Mouse (Mus musculus): ENCODE measurements at regions not wholly inside any gene's neighbourhood (a gene's known extent, or its start where the extent isn't known, plus 50 kb on each side); places are given as distances from the start of the nearest gene placed in this dataset.

DNA sequence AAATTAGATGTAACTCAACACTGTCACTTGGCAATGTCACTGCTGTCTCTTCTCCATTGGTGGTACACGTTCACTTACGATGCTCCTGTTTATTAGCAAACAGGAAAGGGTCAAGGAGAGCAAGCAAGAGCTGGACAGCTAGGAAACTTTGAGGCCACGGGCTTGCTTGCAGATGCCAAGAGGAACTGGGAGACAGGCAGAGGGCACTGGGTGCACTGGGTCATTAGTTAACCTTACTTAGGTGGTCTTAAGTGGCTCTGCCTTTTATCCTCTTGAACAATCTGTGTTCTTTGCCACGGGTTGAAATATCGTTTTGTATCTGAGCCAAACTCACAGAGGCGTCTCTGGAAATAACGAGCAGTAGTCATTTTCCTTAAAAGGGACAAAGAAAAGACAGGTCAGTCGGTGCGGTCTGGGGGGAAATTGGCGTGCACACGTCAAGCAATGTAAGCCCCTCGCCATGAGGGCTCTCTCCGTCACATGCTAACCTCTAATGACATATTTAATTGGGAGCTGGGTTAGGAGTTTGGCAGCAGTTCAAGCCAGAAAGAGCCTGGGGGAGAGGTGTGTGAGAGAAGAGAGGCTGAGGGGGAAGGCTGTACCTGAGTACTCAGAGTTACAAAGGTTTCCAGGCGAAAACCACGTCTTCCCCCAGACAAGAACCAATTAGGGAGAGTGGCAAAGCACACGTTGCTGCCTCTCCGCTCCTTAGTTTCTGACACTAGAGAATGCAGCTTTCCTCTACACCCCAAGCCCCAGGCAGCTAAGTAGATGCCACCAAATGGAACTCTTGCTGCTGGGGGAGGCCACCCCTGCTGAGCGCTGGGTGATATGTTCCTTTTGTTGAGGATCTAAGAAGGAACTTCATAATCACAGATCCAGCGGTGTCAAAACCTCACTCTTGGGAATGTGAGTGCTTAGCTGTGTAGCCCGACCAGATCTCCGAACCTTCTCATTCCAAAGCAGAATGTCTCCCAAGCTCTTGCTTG, 140.0 kb upstream of the Tut7 start:
- H3K9me3 ChIP-seq (ENCODE audit: control insufficient read depth, low read length), result no peaks in the 10 kb centered on the region
- H3K4me1 ChIP-seq (replicated peaks; ENCODE audit: control insufficient read depth, insufficient read depth, low read length), result peaks cover 14% of the 10 kb centered on the region
- H3K27me3 ChIP-seq (ENCODE audit: control insufficient read depth, insufficient read depth, low read depth, low read length), result no peaks in the 10 kb centered on the region
- no peak overlapping the region for H3K4me3 ChIP-seq (ENCODE audit: low read length)
- 42% methylated on average over 21 of the region's 21 CpGs for WGBS
- H3K36me3 ChIP-seq (ENCODE audit: control insufficient read depth, insufficient read depth, low read length), result no peaks in the 10 kb centered on the region
- peak; percentile 28; the same call in 1 of the 2 replicates for ATAC-seq (ENCODE audit: low read depth)
- H3K27ac ChIP-seq (ENCODE audit: low read length), result no peak overlapping the region
- H3K4me2 ChIP-seq (ENCODE audit: low read depth, low read length), result no peak overlapping the region
- H3K9ac ChIP-seq (ENCODE audit: low read length), result no peak overlapping the region

DNA sequence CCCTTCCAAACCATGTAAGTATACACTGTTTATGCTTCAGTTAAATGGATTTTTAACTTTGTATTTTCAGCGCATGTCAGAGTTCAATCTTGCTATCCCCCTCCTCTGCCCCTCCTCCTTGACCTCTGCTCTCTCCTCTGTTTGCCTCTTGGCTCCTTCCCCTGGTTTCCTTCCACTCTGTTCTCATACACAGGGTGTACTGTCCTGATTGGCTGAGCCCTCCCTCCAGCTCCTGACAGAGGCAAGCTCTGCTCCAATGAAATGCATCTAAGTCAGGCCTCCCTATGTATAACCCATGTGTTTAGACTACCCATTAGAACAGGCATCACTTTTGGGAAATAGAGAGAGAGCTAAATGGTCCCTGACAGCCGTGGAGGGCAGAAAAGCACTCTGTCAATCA, 133.5 kb upstream of the Tut7 start:
- 23% methylated on average over 2 of the region's 2 CpGs for WGBS
- H3K4me3 ChIP-seq (ENCODE audit: low read length), result no peak overlapping the region
- no peaks in the 10 kb centered on the region for H3K9me3 ChIP-seq (ENCODE audit: control insufficient read depth, low read length)
- no peak overlapping the region for H3K27ac ChIP-seq (ENCODE audit: low read length)
- peak; percentile 47; the same call in 1 of the 2 replicates for ATAC-seq (ENCODE audit: low read depth)
- no peak overlapping the region for H3K4me2 ChIP-seq (ENCODE audit: low read depth, low read length)
- no peaks in the 10 kb centered on the region for H3K4me1 ChIP-seq (replicated peaks; ENCODE audit: control insufficient read depth, insufficient read depth, low read length)
- H3K27me3 ChIP-seq (ENCODE audit: control insufficient read depth, insufficient read depth, low read depth, low read length), result no peaks in the 10 kb centered on the region; the same call in 1 of the 2 replicates
- no peak overlapping the region for H3K9ac ChIP-seq (ENCODE audit: low read length)
- no peaks in the 10 kb centered on the region for H3K36me3 ChIP-seq (ENCODE audit: control insufficient read depth, insufficient read depth, low read length)

DNA sequence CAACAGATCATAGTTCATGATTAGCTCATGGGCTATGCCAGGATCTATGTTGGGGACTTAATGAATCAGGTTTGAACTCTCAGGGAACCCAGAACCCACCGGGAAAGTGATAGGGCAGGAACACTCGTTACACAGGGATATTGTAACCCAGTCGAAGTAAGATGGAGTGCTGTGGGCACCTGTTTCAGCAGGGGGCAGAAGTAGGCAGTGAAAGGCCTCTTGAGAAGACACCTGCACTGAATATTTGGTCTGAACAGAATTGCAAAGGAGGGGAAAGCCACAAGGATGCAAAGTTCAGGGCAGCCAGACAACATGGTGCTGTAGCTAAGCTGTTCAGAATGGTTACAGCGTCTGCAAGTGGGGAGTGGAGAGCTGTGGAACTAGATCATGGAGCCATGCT, 129.9 kb upstream of the Tut7 start:
- Histone ChIP-seq H3K27me3 (ENCODE audit: control insufficient read depth, insufficient read depth, low read depth, low read length) (peaks cover 10% of the 10 kb centered on the region), H3K27ac (ENCODE audit: low read length) (no peak overlapping the region), H3K4me1 (replicated peaks; ENCODE audit: control insufficient read depth, insufficient read depth, low read length) (peaks cover 8% of the 10 kb centered on the region; the same call in 1 of the 2 replicates), H3K4me2 (ENCODE audit: low read depth, low read length) (no peak overlapping the region), H3K4me3 (ENCODE audit: low read length) (no peak overlapping the region), H3K9me3 (ENCODE audit: control insufficient read depth, low read length) (no peaks in the 10 kb centered on the region), H3K36me3 (ENCODE audit: control insufficient read depth, insufficient read depth, low read length) (no peaks in the 10 kb centered on the region), H3K9ac (ENCODE audit: low read length) (no peak overlapping the region)
- ATAC-seq (ENCODE audit: low read depth), result no peak
- 52% methylated on average over 4 of the region's 4 CpGs for WGBS

DNA sequence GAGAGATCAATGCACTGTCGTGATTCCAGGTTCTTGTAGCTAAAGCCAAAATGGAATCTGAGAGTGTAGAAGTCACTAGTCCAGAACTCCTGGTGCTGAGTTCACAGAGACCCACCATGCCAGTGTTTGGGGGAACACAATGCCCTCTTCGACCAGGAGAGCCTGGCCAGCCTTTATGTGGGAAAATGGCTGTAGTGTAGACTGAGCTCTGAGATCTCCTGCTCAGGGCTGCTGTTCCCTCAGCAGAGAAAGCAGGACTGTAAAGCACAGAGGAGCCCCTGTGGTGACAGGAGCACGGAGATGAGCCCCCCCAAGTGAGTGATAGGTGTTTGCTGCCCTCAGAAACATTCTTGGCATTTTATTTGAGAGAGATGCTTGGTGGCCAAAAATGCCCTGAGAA, 129.2 kb upstream of the Tut7 start:
- Histone ChIP-seq H3K4me1 (replicated peaks; ENCODE audit: control insufficient read depth, insufficient read depth, low read length) (peaks cover 8% of the 10 kb centered on the region; the same call in 1 of the 2 replicates), H3K27me3 (ENCODE audit: control insufficient read depth, insufficient read depth, low read depth, low read length) (peaks cover 10% of the 10 kb centered on the region), H3K4me2 (ENCODE audit: low read depth, low read length) (no peak overlapping the region), H3K9ac (ENCODE audit: low read length) (no peak overlapping the region), H3K4me3 (ENCODE audit: low read length) (no peak overlapping the region), H3K27ac (ENCODE audit: low read length) (no peak overlapping the region), H3K9me3 (ENCODE audit: control insufficient read depth, low read length) (no peaks in the 10 kb centered on the region), H3K36me3 (ENCODE audit: control insufficient read depth, insufficient read depth, low read length) (no peaks in the 10 kb centered on the region)
- 61% methylated on average over 3 of the region's 3 CpGs for WGBS
- no peak for ATAC-seq (ENCODE audit: low read depth)

DNA sequence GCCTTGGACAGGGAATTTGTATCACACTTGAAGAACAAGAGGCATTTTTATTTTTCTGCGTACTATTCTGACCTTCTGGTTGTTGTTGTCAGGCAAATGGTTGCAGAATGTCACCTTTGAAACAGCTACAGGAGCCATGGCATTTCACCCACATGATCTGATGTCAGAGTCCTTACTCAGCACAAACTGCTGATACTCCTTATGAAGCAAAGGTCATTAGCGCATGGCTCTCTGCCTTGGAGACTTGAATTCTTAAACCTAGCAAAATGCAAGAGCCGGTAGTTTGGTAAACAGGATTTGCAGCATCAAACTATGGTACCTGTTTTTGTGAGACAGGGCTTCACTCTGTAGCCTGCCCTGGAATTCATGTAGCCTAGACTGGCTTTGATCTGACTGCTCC, 127.3 kb upstream of the Tut7 start:
- H3K9ac ChIP-seq (ENCODE audit: low read length), result no peak overlapping the region
- no peak for ATAC-seq (ENCODE audit: low read depth)

DNA sequence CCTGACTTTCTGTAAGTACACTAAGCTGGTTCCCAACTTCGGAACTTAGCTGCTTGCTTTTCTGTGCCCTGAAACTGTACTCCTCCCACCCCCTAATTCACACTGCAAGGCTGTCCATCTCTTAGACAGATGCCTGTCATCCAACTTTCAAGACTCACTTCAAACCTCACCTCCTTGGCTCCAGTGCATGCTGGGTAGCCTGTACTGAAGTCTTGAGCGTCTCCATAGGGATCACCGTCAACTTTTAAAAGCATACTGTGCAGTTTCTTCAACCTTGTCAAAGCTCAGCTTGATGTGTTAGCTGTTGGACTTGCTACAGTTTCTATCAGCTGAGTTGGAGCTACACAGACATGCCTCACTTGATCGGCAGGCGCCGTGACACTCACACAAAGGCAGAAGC, 126.5 kb upstream of the Tut7 start:
- Histone ChIP-seq H3K4me1 (replicated peaks; ENCODE audit: control insufficient read depth, insufficient read depth, low read length) (peaks cover 8% of the 10 kb centered on the region; the same call in 1 of the 2 replicates), H3K36me3 (ENCODE audit: control insufficient read depth, insufficient read depth, low read length) (no peaks in the 10 kb centered on the region), H3K27ac (ENCODE audit: low read length) (no peak overlapping the region), H3K9ac (ENCODE audit: low read length) (no peak overlapping the region), H3K9me3 (ENCODE audit: control insufficient read depth, low read length) (no peaks in the 10 kb centered on the region), H3K4me2 (ENCODE audit: low read depth, low read length) (no peak overlapping the region), H3K4me3 (ENCODE audit: low read length) (no peak overlapping the region), H3K27me3 (ENCODE audit: control insufficient read depth, insufficient read depth, low read depth, low read length) (peaks cover 10% of the 10 kb centered on the region)
- 52% methylated on average over 6 of the region's 6 CpGs for WGBS
- ATAC-seq (ENCODE audit: low read depth), result no peak

More for the DNA sequence above, 127.3 kb upstream of the Tut7 start:
- no peak overlapping the region for H3K4me3 ChIP-seq (ENCODE audit: low read length)
- WGBS, result 77% methylated on average over 3 of the region's 3 CpGs
- H3K9me3 ChIP-seq (ENCODE audit: control insufficient read depth, low read length), result no peaks in the 10 kb centered on the region
- peaks cover 10% of the 10 kb centered on the region for H3K27me3 ChIP-seq (ENCODE audit: control insufficient read depth, insufficient read depth, low read depth, low read length)
- H3K4me1 ChIP-seq (replicated peaks; ENCODE audit: control insufficient read depth, insufficient read depth, low read length), result peaks cover 8% of the 10 kb centered on the region; the same call in 1 of the 2 replicates
- no peak overlapping the region for H3K4me2 ChIP-seq (ENCODE audit: low read depth, low read length)
- H3K36me3 ChIP-seq (ENCODE audit: control insufficient read depth, insufficient read depth, low read length), result no peaks in the 10 kb centered on the region
- H3K27ac ChIP-seq (ENCODE audit: low read length), result no peak overlapping the region

DNA sequence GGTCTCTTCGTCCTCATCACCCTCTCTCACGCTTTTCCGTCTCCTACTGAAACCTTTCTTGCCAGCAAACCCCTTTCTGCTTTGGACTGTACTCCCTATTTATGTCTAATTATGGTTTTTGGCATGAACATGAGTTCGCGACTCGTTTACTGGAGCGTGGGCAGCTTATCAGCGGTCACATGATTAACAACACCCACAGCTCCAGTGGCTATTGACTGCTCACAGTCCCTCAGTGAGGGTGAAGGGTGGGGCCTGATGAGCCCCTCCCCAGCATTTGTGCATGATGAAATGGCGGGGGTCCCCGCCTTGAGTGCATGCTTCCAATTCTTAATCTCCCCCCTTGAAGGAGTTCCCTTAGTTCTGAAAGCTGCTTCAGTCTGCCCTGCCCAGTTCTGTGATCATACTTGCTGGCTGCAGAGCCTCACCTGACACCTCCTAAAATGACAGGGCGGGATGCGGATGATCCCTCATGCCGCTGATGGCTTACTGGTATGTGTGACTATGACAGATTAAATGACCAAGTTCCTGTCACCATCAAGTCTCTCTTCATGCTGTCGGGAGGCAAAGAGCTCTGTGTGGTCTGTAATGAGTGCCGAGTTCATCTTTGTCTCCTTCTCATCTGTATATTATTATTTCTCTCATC, 125.7 kb upstream of the Tut7 start:
- ATAC-seq (ENCODE audit: low read depth), result peak; percentile 77
- Histone ChIP-seq H3K36me3 (ENCODE audit: control insufficient read depth, insufficient read depth, low read length) (no peaks in the 10 kb centered on the region), H3K4me2 (ENCODE audit: low read depth, low read length) (peak overlapping the region; percentile 44), H3K27ac (ENCODE audit: low read length) (no peak overlapping the region), H3K4me1 (replicated peaks; ENCODE audit: control insufficient read depth, insufficient read depth, low read length) (peaks cover 8% of the 10 kb centered on the region; the same call in 1 of the 2 replicates), H3K9ac (ENCODE audit: low read length) (no peak overlapping the region), H3K9me3 (ENCODE audit: control insufficient read depth, low read length) (no peaks in the 10 kb centered on the region), H3K27me3 (ENCODE audit: control insufficient read depth, insufficient read depth, low read depth, low read length) (peaks cover 10% of the 10 kb centered on the region), H3K4me3 (ENCODE audit: low read length) (no peak overlapping the region)
- WGBS, result 45% methylated on average over 15 of the region's 15 CpGs

DNA sequence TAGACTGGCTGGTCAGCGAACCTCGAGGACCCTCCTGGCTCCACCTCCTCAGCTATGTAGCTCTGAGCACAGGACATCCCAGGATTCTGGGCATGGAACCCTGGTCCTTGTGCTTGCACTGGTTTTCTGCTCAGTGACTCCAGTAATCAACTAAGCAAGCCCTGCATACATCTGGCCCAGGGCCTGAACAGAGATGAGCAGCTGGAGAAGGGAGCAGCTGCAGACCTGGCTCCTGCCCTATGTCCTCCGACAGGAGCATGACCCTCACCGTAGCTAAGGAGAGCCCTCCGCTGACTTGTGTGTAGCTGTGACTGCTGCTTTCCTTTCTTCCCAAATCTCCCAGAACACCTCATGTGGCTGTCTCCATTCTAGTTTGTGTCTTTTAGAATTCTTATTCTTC, 124.5 kb upstream of the Tut7 start:
- 55% methylated on average over 5 of the region's 5 CpGs for WGBS
- no peaks in the 10 kb centered on the region for H3K36me3 ChIP-seq (ENCODE audit: control insufficient read depth, insufficient read depth, low read length)
- no peak overlapping the region for H3K4me3 ChIP-seq (ENCODE audit: low read length)
- no peaks in the 10 kb centered on the region for H3K9me3 ChIP-seq (ENCODE audit: control insufficient read depth, low read length)
- peaks cover 8% of the 10 kb centered on the region; the same call in 1 of the 2 replicates for H3K4me1 ChIP-seq (replicated peaks; ENCODE audit: control insufficient read depth, insufficient read depth, low read length)
- no peak overlapping the region for H3K4me2 ChIP-seq (ENCODE audit: low read depth, low read length)
- H3K27me3 ChIP-seq (ENCODE audit: control insufficient read depth, insufficient read depth, low read depth, low read length), result peaks cover 10% of the 10 kb centered on the region
- no peak overlapping the region for H3K27ac ChIP-seq (ENCODE audit: low read length)
- H3K9ac ChIP-seq (ENCODE audit: low read length), result no peak overlapping the region
- no peak for ATAC-seq (ENCODE audit: low read depth)

DNA sequence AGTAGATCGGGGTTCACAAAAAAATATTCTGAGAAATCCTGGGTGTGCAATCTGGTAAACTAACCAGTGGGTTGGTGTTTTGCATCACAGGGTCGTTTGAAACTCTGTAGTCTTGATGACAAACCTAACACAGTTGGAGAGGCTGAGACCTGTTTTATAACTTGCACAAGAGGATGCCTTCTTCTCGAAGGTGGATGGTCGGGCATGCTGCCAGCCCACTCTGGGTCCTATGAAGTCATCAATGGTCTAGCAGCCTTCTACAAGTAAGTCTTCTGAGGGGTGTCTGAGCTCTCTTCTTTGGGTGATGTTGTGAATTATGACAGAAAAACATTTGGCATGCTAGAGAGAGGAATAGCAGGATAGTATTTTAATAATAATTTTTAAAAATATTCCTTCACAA, 123.6 kb upstream of the Tut7 start:
- H3K27ac ChIP-seq (ENCODE audit: low read length), result no peak overlapping the region
- 60% methylated on average over 4 of the region's 4 CpGs for WGBS

More for the DNA sequence above, 123.6 kb upstream of the Tut7 start:
- H3K9me3 ChIP-seq (ENCODE audit: control insufficient read depth, low read length), result no peaks in the 10 kb centered on the region
- H3K4me3 ChIP-seq (ENCODE audit: low read length), result no peak overlapping the region
- no peak overlapping the region for H3K4me2 ChIP-seq (ENCODE audit: low read depth, low read length)
- H3K36me3 ChIP-seq (ENCODE audit: control insufficient read depth, insufficient read depth, low read length), result no peaks in the 10 kb centered on the region
- ATAC-seq (ENCODE audit: low read depth), result no peak
- peaks cover 8% of the 10 kb centered on the region; the same call in 1 of the 2 replicates for H3K4me1 ChIP-seq (replicated peaks; ENCODE audit: control insufficient read depth, insufficient read depth, low read length)
- peaks cover 15% of the 10 kb centered on the region for H3K27me3 ChIP-seq (ENCODE audit: control insufficient read depth, insufficient read depth, low read depth, low read length)
- no peak overlapping the region for H3K9ac ChIP-seq (ENCODE audit: low read length)
